Mouse (Mus musculus): ENCODE data around the gene Steap2. TPM values are rescaled to one million over a fixed set of nuclear protein-coding genes. Genes with fewer than 3 reads are reported as not detected.

The Steap2 gene
- total and polyA plus RNA-seq, 2 experiments from 2014 or later: 4.8 to 14.7 TPM

- no peak for ATAC-seq (ENCODE audit: low FRiP score)
- H3K9ac ChIP-seq (replicated peaks; ENCODE audit: low read length, poor library complexity, severe bottlenecking): no peak overlapping the region
- TF ChIP-seq CTCF (IDR thresholded peaks at IDR 0.05): no peak
- H3K27me3 ChIP-seq (ENCODE audit: insufficient read depth, low read length): no peaks in the 10 kb centered on the region
- H3K36me3 ChIP-seq (ENCODE audit: insufficient read depth, low read length): no peaks in the 10 kb centered on the region
- no peaks in the 10 kb centered on the region for H3K9me3 ChIP-seq (ENCODE audit: low read length)
- 85% methylated on average over 4 of the region's 4 CpGs for WGBS
- H3K27ac ChIP-seq (ENCODE audit: low read depth, low read length): no peak overlapping the region
- H3K4me2 ChIP-seq (ENCODE audit: low read depth, low read length, poor library complexity, severe bottlenecking): no peak overlapping the region
- no peaks in the 10 kb centered on the region for H3K4me1 ChIP-seq (ENCODE audit: insufficient read depth, low read length)
- no peak overlapping the region for H3K4me3 ChIP-seq (ENCODE audit: low read depth, low read length)
- no peak for DNase-seq (ENCODE audit: low spot score)
Measured at GRCm38 (mm10) chr5:5711032-5711431, 16.7 kb upstream of the Steap2 start.

GRCm38 (mm10) chr5:5707341-5708278 lies 13.2 kb upstream of the Steap2 start:
- H3K36me3 ChIP-seq (ENCODE audit: insufficient read depth, low read length): no peaks in the 10 kb centered on the region
- no peak overlapping the region for H3K4me2 ChIP-seq (ENCODE audit: low read depth, low read length, poor library complexity, severe bottlenecking)
- no peak overlapping the region for H3K4me3 ChIP-seq (ENCODE audit: low read depth, low read length)
- 66% methylated on average over 13 of the region's 13 CpGs for WGBS
- H3K9me3 ChIP-seq (ENCODE audit: low read length): no peaks in the 10 kb centered on the region
- DNase-seq (ENCODE audit: low spot score) (no peak), ATAC-seq (ENCODE audit: low FRiP score) (no peak)
- no peaks in the 10 kb centered on the region for H3K4me1 ChIP-seq (ENCODE audit: insufficient read depth, low read length)
- TF ChIP-seq CTCF (IDR thresholded peaks at IDR 0.05): no peak
- H3K27me3 ChIP-seq (ENCODE audit: insufficient read depth, low read length): no peaks in the 10 kb centered on the region
- no peak overlapping the region for H3K9ac ChIP-seq (replicated peaks; ENCODE audit: low read length, poor library complexity, severe bottlenecking)
- no peak overlapping the region for H3K27ac ChIP-seq (ENCODE audit: low read depth, low read length)

GRCm38 (mm10) chr5:5705019-5705418 lies 10.6 kb upstream of the Steap2 start:
- H3K27ac ChIP-seq (ENCODE audit: low read depth, low read length): no peak overlapping the region
- TF ChIP-seq CTCF (IDR thresholded peaks at IDR 0.05): no peak
- H3K4me3 ChIP-seq (ENCODE audit: low read depth, low read length): no peak overlapping the region
- no peak overlapping the region for H3K9ac ChIP-seq (replicated peaks; ENCODE audit: low read length, poor library complexity, severe bottlenecking)
- WGBS: 52% methylated on average over 2 of the region's 2 CpGs
- no peaks in the 10 kb centered on the region for H3K9me3 ChIP-seq (ENCODE audit: low read length)
- H3K4me1 ChIP-seq (ENCODE audit: insufficient read depth, low read length): no peaks in the 10 kb centered on the region
- H3K27me3 ChIP-seq (ENCODE audit: insufficient read depth, low read length): no peaks in the 10 kb centered on the region
- DNase-seq (ENCODE audit: low spot score): no peak
- ATAC-seq (ENCODE audit: low FRiP score): no peak
- H3K4me2 ChIP-seq (ENCODE audit: low read depth, low read length, poor library complexity, severe bottlenecking): no peak overlapping the region
- no peaks in the 10 kb centered on the region for H3K36me3 ChIP-seq (ENCODE audit: insufficient read depth, low read length)

GRCm38 (mm10) chr5:5700386-5700785 lies 6.0 kb upstream of the Steap2 start:
- Histone ChIP-seq H3K9me3 (ENCODE audit: low read length) (no peaks in the 10 kb centered on the region), H3K27me3 (ENCODE audit: insufficient read depth, low read length) (no peaks in the 10 kb centered on the region), H3K36me3 (ENCODE audit: insufficient read depth, low read length) (no peaks in the 10 kb centered on the region), H3K9ac (replicated peaks; ENCODE audit: low read length, poor library complexity, severe bottlenecking) (no peak overlapping the region), H3K4me3 (ENCODE audit: low read depth, low read length) (no peak overlapping the region), H3K27ac (ENCODE audit: low read depth, low read length) (no peak overlapping the region), H3K4me1 (ENCODE audit: insufficient read depth, low read length) (no peaks in the 10 kb centered on the region), H3K4me2 (ENCODE audit: low read depth, low read length, poor library complexity, severe bottlenecking) (no peak overlapping the region)
- TF ChIP-seq CTCF (IDR thresholded peaks at IDR 0.05): no peak
- DNase-seq (ENCODE audit: low spot score) (no peak), ATAC-seq (ENCODE audit: low FRiP score) (no peak)
- 81% methylated on average over 2 of the region's 2 CpGs for WGBS

GRCm38 (mm10) chr5:5698830-5699229 lies 4.5 kb upstream of the Steap2 start:
- H3K27me3 ChIP-seq (ENCODE audit: insufficient read depth, low read length): no peaks in the 10 kb centered on the region

DNA sequence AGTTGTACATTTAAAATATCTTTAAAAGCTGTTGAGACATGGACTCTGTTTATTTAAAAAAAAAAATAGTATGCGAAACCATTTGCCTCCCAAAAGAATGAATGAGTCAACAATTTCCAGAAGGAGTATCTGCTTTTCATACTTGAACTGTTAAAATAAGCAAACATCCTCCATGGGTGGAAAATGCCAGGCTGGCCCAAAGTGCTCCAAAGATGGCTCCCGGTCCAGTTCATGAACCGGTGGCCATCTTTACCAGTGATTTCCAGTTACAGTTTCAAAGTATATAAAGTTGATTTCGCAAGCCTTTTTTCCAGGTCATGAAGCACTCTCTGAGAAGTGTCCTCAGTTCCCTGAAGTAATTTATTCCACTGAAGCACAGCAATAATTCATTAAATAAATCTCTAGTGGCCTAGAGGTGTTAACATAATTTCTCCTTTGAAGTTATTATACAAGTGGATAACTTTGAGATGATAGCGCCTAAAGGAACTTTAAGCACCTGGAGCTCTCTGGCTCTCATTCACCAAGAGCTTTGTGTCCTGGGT lies 1.1 kb upstream of the Steap2 start:
- Histone ChIP-seq H3K9me3 (ENCODE audit: low read length) (no peaks in the 10 kb centered on the region), H3K4me2 (ENCODE audit: low read depth, low read length, poor library complexity, severe bottlenecking) (no peak overlapping the region), H3K9ac (replicated peaks; ENCODE audit: low read length, poor library complexity, severe bottlenecking) (no peak overlapping the region), H3K27ac (ENCODE audit: low read depth, low read length) (no peak overlapping the region), H3K4me1 (ENCODE audit: insufficient read depth, low read length) (no peaks in the 10 kb centered on the region), H3K36me3 (ENCODE audit: insufficient read depth, low read length) (no peaks in the 10 kb centered on the region), H3K27me3 (ENCODE audit: insufficient read depth, low read length) (no peaks in the 10 kb centered on the region), H3K4me3 (ENCODE audit: low read depth, low read length) (no peak overlapping the region)
- no peak for TF ChIP-seq CTCF (IDR thresholded peaks at IDR 0.05)
- 86% methylated on average over 5 of the region's 5 CpGs for WGBS
- no peak for DNase-seq (ENCODE audit: low spot score)
- ATAC-seq (ENCODE audit: low FRiP score): no peak

More at GRCm38 (mm10) chr5:5698830-5699229, 4.5 kb upstream of the Steap2 start:
- TF ChIP-seq CTCF (IDR thresholded peaks at IDR 0.05): no peak
- H3K27ac ChIP-seq (ENCODE audit: low read depth, low read length): no peak overlapping the region
- no peak overlapping the region for H3K4me2 ChIP-seq (ENCODE audit: low read depth, low read length, poor library complexity, severe bottlenecking)
- no peak for DNase-seq (ENCODE audit: low spot score)
- H3K9ac ChIP-seq (replicated peaks; ENCODE audit: low read length, poor library complexity, severe bottlenecking): no peak overlapping the region
- H3K4me3 ChIP-seq (ENCODE audit: low read depth, low read length): no peak overlapping the region
- ATAC-seq (ENCODE audit: low FRiP score): no peak
- H3K4me1 ChIP-seq (ENCODE audit: insufficient read depth, low read length): no peaks in the 10 kb centered on the region
- no peaks in the 10 kb centered on the region for H3K36me3 ChIP-seq (ENCODE audit: insufficient read depth, low read length)
- H3K9me3 ChIP-seq (ENCODE audit: low read length): no peaks in the 10 kb centered on the region
- 70% methylated on average over 3 of the region's 3 CpGs for WGBS

All from midbrain, postnatal 0 days (tissue).